Mouse (Mus musculus): ENCODE data around the gene Adamtsl4.

Gene Adamtsl4

DNA sequence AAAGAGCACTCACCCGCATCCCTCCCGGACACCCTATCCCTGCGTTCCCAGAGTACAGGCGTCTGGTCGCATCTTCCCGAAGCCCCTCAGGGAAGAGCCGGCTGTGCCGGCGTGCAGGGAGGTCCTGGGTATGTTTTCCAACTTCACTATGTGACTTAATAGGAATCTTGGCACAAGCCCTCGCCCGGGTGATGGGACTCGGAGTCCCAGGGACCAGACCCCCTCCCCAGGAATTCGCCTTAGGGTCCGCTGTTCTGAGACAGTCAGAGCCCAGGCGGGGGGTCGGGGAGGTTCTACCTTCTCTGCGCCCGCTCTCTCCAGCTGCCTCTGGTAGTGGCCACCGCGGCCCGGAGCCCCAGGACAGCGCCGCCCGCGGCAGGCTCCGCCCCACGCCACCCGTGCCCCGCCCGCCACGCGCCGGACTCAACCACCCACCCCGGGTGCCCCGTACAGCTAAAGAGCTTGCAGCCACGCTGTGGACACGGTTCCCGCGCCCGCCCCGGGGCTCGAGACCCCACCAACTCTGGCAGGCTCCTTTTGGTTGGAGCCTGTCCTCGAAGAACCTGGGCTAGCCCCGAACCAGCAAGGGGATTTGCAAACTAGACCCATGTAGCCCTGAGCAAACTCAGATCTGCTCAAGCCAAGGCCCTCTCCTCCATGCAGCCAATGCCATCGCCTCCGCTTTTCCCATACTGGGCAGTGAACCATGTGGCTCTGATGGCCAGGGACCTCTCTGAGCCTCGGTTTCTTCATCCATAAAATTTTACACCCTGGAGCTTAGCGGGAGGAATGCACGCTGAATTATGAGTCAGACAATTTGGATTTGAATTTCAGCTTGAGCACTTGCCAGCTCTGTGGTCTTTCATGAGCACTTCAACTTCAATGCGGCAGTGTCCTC, at the start of gene Adamtsl4:
Gene Adamtsl4, minus strand, starts transcription at position 394 of the 898 bp plus-strand sequence.
- no peak for DNase-seq (ENCODE audit: low spot score in 2 of 2)

DNA sequence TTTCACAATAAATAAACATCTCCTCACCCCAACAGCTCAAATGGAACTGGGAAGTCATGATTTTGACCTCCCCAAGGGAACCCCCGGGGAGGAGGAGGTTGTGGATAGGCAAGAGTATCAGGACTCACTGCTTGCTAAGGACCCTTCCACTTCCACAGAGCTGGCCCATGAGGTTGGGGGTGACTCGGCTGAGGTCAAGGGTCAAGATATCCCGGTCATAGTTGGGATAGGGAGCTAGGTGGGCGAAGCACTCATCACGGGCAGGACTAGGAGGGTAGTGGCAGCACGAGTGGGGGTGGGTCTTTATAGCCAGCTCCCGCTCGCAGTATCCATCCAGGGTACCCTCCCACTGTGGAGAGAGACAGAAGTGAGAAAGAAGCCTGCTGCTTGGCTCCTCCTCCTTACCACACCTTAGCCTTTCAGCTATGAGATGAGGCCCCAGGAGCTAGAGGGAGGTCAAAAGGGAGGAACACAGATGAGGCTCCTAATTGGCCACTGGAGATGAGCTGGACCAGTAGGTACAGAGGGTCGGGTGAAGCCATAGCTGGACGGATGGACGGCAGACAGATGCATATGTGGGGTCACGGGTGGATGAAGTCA, 47.5 kb upstream of the Adamtsl4 start:
- DNase-seq (ENCODE audit: low spot score in 2 of 2): no peak

DNA sequence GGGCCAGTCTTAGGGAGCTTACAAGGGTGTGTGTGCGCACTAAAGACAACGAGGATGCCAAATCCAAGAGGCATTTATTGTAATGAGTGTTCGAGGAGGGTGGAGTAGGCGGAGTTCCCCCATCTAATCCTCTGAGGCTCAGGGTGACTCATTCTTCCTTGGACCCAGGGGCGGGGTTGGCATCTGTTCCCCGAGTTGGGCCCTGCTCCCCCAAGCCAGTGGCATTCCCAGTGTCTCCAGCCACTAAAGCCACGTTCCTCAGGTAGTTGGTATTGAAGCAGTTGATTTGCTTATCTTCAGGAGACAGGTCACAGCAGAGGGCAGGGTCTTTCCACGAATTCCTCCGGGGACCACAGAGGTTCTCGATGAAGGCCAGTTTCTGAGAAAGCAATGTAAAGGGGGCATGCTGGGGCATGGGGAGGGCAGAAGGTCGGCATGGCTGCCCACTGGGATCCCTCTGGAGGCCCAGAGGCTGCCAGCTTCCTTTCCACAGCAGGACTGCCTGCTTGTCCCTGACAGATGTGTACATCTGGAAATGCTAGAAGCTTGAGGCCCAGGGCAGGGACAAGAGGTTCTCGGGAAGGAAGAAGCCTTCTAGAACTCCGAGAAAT, 46.5 kb upstream of the Adamtsl4 start:
- no peak for DNase-seq (ENCODE audit: low spot score in 2 of 2)

DNA sequence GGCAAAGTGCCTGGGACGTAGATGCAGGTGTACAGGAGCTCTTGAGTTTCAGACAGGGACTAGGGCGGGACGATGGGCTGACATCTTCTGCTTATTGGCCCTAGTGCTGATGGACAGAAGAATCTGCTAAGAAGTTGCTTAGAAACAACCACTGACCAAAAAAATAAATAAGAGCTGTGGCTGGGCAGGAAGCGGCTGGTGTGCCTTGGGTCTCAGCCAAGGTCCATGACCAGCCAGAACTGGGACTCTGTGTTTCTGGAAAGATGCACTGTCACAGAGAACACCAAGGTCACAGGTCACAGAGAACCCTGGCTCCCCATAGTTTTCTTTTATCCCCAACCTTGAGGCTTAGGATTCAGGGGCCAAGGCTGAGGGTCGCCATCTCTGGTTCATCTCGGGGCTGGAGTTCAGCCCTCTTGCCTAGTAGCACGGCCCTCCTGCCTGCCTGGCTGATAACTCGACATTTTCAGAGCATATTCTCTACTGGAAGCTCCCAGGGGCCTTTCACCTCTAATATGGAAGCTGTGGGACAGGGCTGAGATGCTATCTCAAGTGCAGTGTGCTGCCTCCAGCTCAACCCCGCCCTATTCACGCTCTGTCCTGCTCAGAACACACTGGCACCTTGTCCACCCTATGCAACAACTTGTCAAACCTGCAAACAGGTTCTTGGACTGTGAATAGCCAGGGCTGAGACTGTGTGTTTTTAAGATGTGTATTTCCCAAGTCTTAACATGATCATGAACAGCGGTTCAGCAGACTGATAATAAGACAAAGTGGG, 45.2 kb upstream of the Adamtsl4 start:
- no peak for DNase-seq (ENCODE audit: low spot score in 2 of 2)

GRCm38 (mm10) chr3:95732297-95732696, 44.6 kb upstream of the Adamtsl4 start:
- no peak for DNase-seq (ENCODE audit: low spot score in 2 of 2)

- DNase-seq (ENCODE audit: low spot score in 2 of 2): no peak
Measured at GRCm38 (mm10) chr3:95731802-95732201, 44.1 kb upstream of the Adamtsl4 start.

GRCm38 (mm10) chr3:95730431-95730830, 42.7 kb upstream of the Adamtsl4 start:
- DNase-seq (ENCODE audit: low spot score in 2 of 2): no peak

DNA sequence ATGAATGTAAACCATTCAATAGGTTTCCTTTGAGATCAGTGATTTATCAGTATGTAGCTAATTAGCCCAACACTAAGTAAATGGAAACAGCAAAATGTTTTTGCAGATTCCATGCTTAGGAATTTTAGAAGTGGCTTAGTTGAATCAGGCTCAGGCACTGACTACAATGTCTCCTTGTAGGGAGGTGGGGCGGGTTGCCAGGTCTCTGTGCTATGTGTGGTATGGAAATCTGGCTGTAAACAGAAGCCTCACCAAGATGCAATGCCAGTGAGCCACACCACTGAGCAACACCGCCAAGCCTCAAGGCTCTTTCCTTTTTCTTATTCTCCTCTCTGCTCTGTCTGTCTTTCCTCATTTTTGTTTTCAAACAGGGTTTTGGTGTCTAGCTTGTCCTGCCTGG, 41.2 kb upstream of the Adamtsl4 start:
- DNase-seq (ENCODE audit: low spot score in 2 of 2): no peak

- DNase-seq (ENCODE audit: low spot score in 2 of 2): no peak
Measured at GRCm38 (mm10) chr3:95726696-95727358, 39.1 kb upstream of the Adamtsl4 start.

- DNase-seq (ENCODE audit: low spot score in 2 of 2): no peak
Measured at GRCm38 (mm10) chr3:95725863-95726262, 38.1 kb upstream of the Adamtsl4 start.

GRCm38 (mm10) chr3:95722386-95722785, 34.7 kb upstream of the Adamtsl4 start:
- no peak for DNase-seq (ENCODE audit: low spot score in 2 of 2)

GRCm38 (mm10) chr3:95718153-95718552, 30.4 kb upstream of the Adamtsl4 start:
- no peak for DNase-seq (ENCODE audit: low spot score in 2 of 2)

GRCm38 (mm10) chr3:95716075-95716474, 28.4 kb upstream of the Adamtsl4 start:
- no peak for DNase-seq (ENCODE audit: low spot score in 2 of 2)

- no peak for DNase-seq (ENCODE audit: low spot score in 2 of 2)
Measured at GRCm38 (mm10) chr3:95709967-95710366, 22.2 kb upstream of the Adamtsl4 start.

GRCm38 (mm10) chr3:95709044-95709443, 21.3 kb upstream of the Adamtsl4 start:
- no peak for DNase-seq (ENCODE audit: low spot score in 2 of 2)

DNA sequence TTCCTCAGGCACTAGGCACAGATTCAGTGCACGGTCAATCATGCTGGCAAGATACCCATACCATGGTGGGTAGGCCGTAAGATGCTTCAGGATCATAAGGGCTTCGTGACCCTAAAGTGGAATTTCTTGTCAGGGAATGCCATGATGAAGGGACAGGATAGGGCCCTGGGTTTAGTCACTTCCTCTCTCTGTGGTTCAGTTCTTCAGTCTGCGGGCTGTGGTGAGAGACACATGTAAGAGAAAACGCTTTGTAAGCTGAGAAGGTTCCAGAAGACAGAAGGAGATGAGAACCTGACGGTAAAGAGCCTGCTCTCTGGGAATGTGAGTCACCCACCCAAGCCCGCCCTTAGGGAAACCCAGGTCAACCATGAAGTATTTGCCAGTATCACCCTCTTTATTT, 19.8 kb upstream of the Adamtsl4 start:
- DNase-seq (ENCODE audit: low spot score in 2 of 2): no peak

- DNase-seq (ENCODE audit: low spot score in 2 of 2): no peak
Measured at GRCm38 (mm10) chr3:95706273-95706672, 18.6 kb upstream of the Adamtsl4 start.

- DNase-seq (ENCODE audit: low spot score in 2 of 2): no peak
Measured at GRCm38 (mm10) chr3:95704612-95705011, 16.9 kb upstream of the Adamtsl4 start.

GRCm38 (mm10) chr3:95703276-95703675, 15.6 kb upstream of the Adamtsl4 start:
- no peak for DNase-seq (ENCODE audit: low spot score in 2 of 2)

- peak in 1 of 2 experiments; percentile 18 for DNase-seq (ENCODE audit: low spot score in 2 of 2)
Measured at GRCm38 (mm10) chr3:95701877-95702540, 14.3 kb upstream of the Adamtsl4 start.

DNA sequence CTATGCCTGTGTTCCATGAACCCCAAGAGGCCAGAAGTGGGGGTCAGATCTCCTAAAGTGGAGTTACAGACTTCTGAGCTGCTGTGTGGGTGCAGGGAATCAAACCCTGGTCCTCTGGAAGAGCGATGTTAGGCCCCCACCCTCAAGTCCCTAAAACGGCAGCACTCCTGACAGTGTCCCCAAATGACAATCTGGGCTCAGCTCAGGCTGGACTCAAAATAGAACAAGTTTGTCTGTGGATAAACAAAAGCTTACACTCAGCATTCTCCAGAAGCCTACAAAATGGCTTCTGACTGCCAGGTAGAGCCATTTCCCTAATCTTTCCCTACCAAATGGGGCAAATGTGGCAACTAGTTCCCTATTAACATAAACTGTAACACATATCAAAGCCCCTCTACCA, 13.4 kb upstream of the Adamtsl4 start:
- DNase-seq (ENCODE audit: low spot score in 2 of 2): no peak
